30 mouse cellular contexts compared by ENCODE assay signal in genomic region chr9:94649991-94650390, GRCm38 (mm10). TPM values are rescaled to one million over a fixed set of nuclear protein-coding genes. Genes with fewer than 3 reads are reported as not detected.
DNase-seq lines count a peak whose midpoint lies in the region; ATAC-seq and TF ChIP-seq lines count a peak whose summit lies in the region.
"Had no signal": no experiment of that assay in that cellular context is flagged by ENCODE, and none has a peak within 500 bp of the region (broad histone marks: within the 10 kb centered on the region; RNA-seq: fewer than 3 reads in every experiment).

No protein-coding gene starts in this region.

- 0 out of 2 replicates have a peak, but pooled peaks cover 3% of the 10 kb centered on the region for H3K9me3 ChIP-seq in neural tube, embryonic 11.5 days (ENCODE audit: control insufficient read depth, low read length)
- H3K9me3 ChIP-seq: hindbrain, embryonic 12.5 days; limb, embryonic 15.5 days; liver, embryonic 15.5 days; lung, embryonic 15.5 days; midbrain, embryonic 15.5 days; neural tube, embryonic 15.5 days had no signal

- H3ac ChIP-seq in myocyte (ENCODE audit: control insufficient read depth, insufficient read length) = no peak overlapping the region

- H3K27me3 ChIP-seq in neural tube, embryonic 11.5 days (ENCODE audit: control insufficient read depth, insufficient read depth, low read length) = no peaks in the 10 kb centered on the region
- no peaks in the 10 kb centered on the region for H3K27me3 ChIP-seq in myocyte (ENCODE audit: control insufficient read depth, insufficient read depth, insufficient read length)
- H3K27me3 ChIP-seq: CH12.LX; hindbrain, embryonic 12.5 days; limb, embryonic 15.5 days; liver, embryonic 15.5 days; lung, embryonic 15.5 days; megakaryocyte, embryonic 14.5 days; midbrain, embryonic 15.5 days; neural tube, embryonic 15.5 days had no signal

- H3K4me2 ChIP-seq in neural tube, embryonic 11.5 days (ENCODE audit: low read depth) = no peak overlapping the region
- H3K4me2 ChIP-seq in myocyte (ENCODE audit: low read depth) = peak overlapping the region; percentile 37
- H3K4me2 ChIP-seq: hindbrain, embryonic 12.5 days; limb, embryonic 15.5 days; liver, embryonic 15.5 days; lung, embryonic 15.5 days; midbrain, embryonic 15.5 days; neural tube, embryonic 15.5 days had no signal

- no peak for TF ChIP-seq POLR2A in myocyte (IDR thresholded peaks at IDR 0.05; ENCODE audit: insufficient read length, low read depth)

- peak; percentile 25; the same call in 1 of the 2 replicates for ATAC-seq in neural tube, embryonic 11.5 days (ENCODE audit: insufficient read depth, low FRiP score, low TSS enrichment)
- ATAC-seq in megakaryocyte-erythroid progenitor cell, adult 5-6 weeks (replicated peaks; ENCODE audit: low FRiP score, low TSS enrichment, poor library complexity, severe bottlenecking) = no peak
- ATAC-seq: forebrain, embryonic 14.5 days; intestine, postnatal 0 days; midbrain, embryonic 15.5 days; Patski had no signal

- no peaks in the 10 kb centered on the region for H3K4me1 ChIP-seq in neural tube, embryonic 11.5 days (ENCODE audit: control insufficient read depth, insufficient read depth, low read length)
- H3K4me1 ChIP-seq: hindbrain, embryonic 12.5 days; limb, embryonic 15.5 days; liver, embryonic 15.5 days; lung, embryonic 15.5 days; midbrain, embryonic 15.5 days; neural tube, embryonic 15.5 days had no signal

- 52% methylated on average over 1 of the region's 1 CpGs for WGBS in neural tube, embryonic 11.5 days

- H3K9ac ChIP-seq in neural tube, embryonic 11.5 days (ENCODE audit: low read length) = no peak overlapping the region
- H3K9ac ChIP-seq: hindbrain, embryonic 12.5 days; limb, embryonic 15.5 days; liver, embryonic 15.5 days; lung, embryonic 15.5 days; midbrain, embryonic 15.5 days; neural tube, embryonic 15.5 days had no signal

- no peaks in the 10 kb centered on the region for H3K36me3 ChIP-seq in neural tube, embryonic 11.5 days (ENCODE audit: control insufficient read depth, insufficient read depth, low read length)
- H3K36me3 ChIP-seq in myocyte (ENCODE audit: control insufficient read depth, insufficient read depth) = no peaks in the 10 kb centered on the region
- H3K36me3 ChIP-seq: G1E; hindbrain, embryonic 12.5 days; limb, embryonic 15.5 days; liver, embryonic 15.5 days; lung, embryonic 15.5 days; midbrain, embryonic 15.5 days; neural tube, embryonic 15.5 days had no signal

- H3K27ac ChIP-seq in neural tube, embryonic 11.5 days (ENCODE audit: low read depth, low read length) = no peak overlapping the region
- H3K27ac ChIP-seq in left cerebral cortex, adult 2 months = peak overlapping the region; percentile 63; the same call in 1 of the 2 replicates
- H3K27ac ChIP-seq: heart, adult 2 months; hindbrain, embryonic 12.5 days; layer of hippocampus, adult 2 months; limb, embryonic 15.5 days; liver, embryonic 15.5 days; lung, embryonic 15.5 days; midbrain, embryonic 15.5 days; neural tube, embryonic 15.5 days; stomach, postnatal 0 days had no signal

- no peaks in the 10 kb centered on the region for H3K79me2 ChIP-seq in myocyte (ENCODE audit: control insufficient read depth, insufficient read depth)

- H3K4me3 ChIP-seq in neural tube, embryonic 11.5 days (ENCODE audit: low read depth, low read length) = no peak overlapping the region
- H3K4me3 ChIP-seq in left cerebral cortex, adult 2 months = no peak overlapping the region
- no peak overlapping the region for H3K4me3 ChIP-seq in myocyte
- H3K4me3 ChIP-seq: heart, adult 2 months; hindbrain, embryonic 12.5 days; layer of hippocampus, adult 2 months; limb, embryonic 15.5 days; liver, embryonic 15.5 days; lung, embryonic 15.5 days; megakaryocyte, embryonic 14.5 days; midbrain, embryonic 15.5 days; neural tube, embryonic 15.5 days had no signal

- intact Hi-C loops in left cerebral cortex, adult 2 months (cut with DNase I) = loop anchor here (5.0 kb wide), 1 partner anchor 672 kb away; no protein-coding TSS in a partner anchor
- intact Hi-C loops in gastrocnemius, postnatal 14 days (cut with DNase I; ENCODE audit: low total_unique reads) = no loop called here

- TF ChIP-seq CTCF in left cerebral cortex, adult 2 months (IDR thresholded peaks at IDR 0.05) = no peak

- DNase-seq in neural tube, embryonic 11.5 days (ENCODE audit: low spot score) = no peak
- DNase-seq in neural tube, embryonic 10.5 days (ENCODE audit: extremely low spot score, low spot score) = no peak
- peak; percentile 23 to 25 for DNase-seq in left cerebral cortex, adult 2 months (ENCODE audit: extremely low spot score in 1 of 2, low spot score in 2 of 2)
- no peak for DNase-seq in gastrocnemius, postnatal 14 days
- DNase-seq in cerebellum, postnatal 14 days = no peak
- DNase-seq: adrenal gland, adult 8-10 months; B cell, adult 2 months; cerebellum, adult 18-20 months; cerebellum, postnatal 25 days; embryo, embryonic 11 days; gastrocnemius, postnatal 25 days; heart, adult 2 months; kidney, postnatal 25 days; lung, postnatal 36 days had no signal

TF ChIP-seq in myocyte, 11 proteins besides CTCF, POLR2A, EP300 and RAD21:
- TF ChIP-seq TCF3 (IDR thresholded peaks at IDR 0.05; ENCODE audit: insufficient read length, low read depth) (no peak), CEBPB (IDR thresholded peaks at IDR 0.05; ENCODE audit: insufficient read depth, poor library complexity, severe bottlenecking) (no peak), REST (IDR thresholded peaks at IDR 0.05; ENCODE audit: insufficient read depth, insufficient read length) (no peak), MAX (IDR thresholded peaks at IDR 0.05; ENCODE audit: low read depth) (no peak), MYOD1 (IDR thresholded peaks at IDR 0.05; ENCODE audit: control insufficient read depth in 1 of 3, insufficient read length in 2 of 3, low read depth in 2 of 3) (no peak), POLR2AphosphoS2 (IDR thresholded peaks at IDR 0.05; ENCODE audit: insufficient read length, low read depth) (no peak), MYOG (IDR thresholded peaks at IDR 0.05; ENCODE audit: control insufficient read depth in 1 of 3, insufficient read depth in 1 of 3, insufficient read length in 2 of 3, low read depth in 2 of 3) (no peak), USF1 (IDR thresholded peaks at IDR 0.05; ENCODE audit: low read depth) (no peak), TCF12 (IDR thresholded peaks at IDR 0.05; ENCODE audit: insufficient read depth, poor library complexity, severe bottlenecking) (no peak), E2F4 (IDR thresholded peaks at IDR 0.05; ENCODE audit: insufficient read depth) (no peak), SRF (IDR thresholded peaks at IDR 0.05; ENCODE audit: control insufficient read depth, insufficient read length, low read depth) (no peak)

RNA-seq across cellular contexts. Expression of gene Slc9a9, which starts 19.7 kb away (rescaled TPM):
- polyA plus RNA-seq in neural tube, embryonic 11.5 days (2014; fragmentation: Nextera tagmentation; extraction: Ambion mirVana) = 4.1 and 4.6 TPM in 2 replicates
- total RNA-seq in left cerebral cortex, adult 2 months (2021) = 10 to 100 TPM; 23.1 to 23.7 TPM
- 21.5 TPM for polyA plus RNA-seq in myocyte (2012; fragmentation: generic; extraction: Trizol)
- 1 to 10 TPM; 2.5 to 3.1 TPM for total RNA-seq in gastrocnemius, postnatal 14 days (2021)
- total RNA-seq in megakaryocyte-erythroid progenitor cell, adult 5-6 weeks (2014; fragmentation: Nextera tagmentation) = 3.0 and 5.7 TPM in 2 replicates
- total RNA-seq in megakaryocyte-erythroid progenitor cell, adult 5-6 weeks (2017) = 2.9 and 6.1 TPM in 2 replicates
- total RNA-seq: CH12.LX had no signal
- polyA plus RNA-seq: G1E had no signal

Comparison
In these comparisons a context has a peak if more than half of its experiments do, and no peak if none do; other contexts are left out.
1. DNase-seq: peak in left cerebral cortex, adult 2 months (2 of 2); none in neural tube, embryonic 11.5 days (single experiment), neural tube, embryonic 10.5 days (single experiment), gastrocnemius, postnatal 14 days (single experiment) and cerebellum, postnatal 14 days (0 of 2).